Mouse (Mus musculus): Measurements from ENCODE around the gene Ifnar2.

DNA sequence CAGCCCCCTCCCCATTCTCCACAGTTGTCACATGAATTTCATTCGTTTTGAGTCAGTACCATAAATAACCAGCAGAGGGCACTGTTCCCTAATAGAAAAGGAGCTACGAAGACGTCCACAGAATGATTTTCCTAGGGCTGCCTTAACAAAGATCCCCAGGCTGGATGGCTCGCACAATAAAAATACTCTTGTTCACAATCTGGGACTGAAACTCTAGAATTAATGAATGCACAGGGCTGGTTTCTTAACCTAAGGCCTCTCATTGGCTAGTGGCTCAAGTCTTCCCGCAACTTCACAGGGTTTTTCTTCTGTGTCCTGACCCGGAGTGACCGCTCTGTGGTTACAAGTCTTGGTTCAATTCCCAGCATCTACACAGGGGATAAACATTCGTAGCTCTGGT, 14.0 kb upstream of the Ifnar2 start:
- no peak for TF ChIP-seq HCFC1 (IDR thresholded peaks at IDR 0.05; ENCODE audit: borderline replicate concordance, insufficient read depth, low read length)
- TF ChIP-seq ZNF384 (IDR thresholded peaks at IDR 0.05; ENCODE audit: low read depth, low read length): no peak
- peak; percentile 82 for TF ChIP-seq ZC3H11A (IDR thresholded peaks at IDR 0.05; ENCODE audit: borderline replicate concordance, low read depth, low read length)
- no peak for TF ChIP-seq CHD2 (IDR thresholded peaks at IDR 0.05; ENCODE audit: low read depth, low read length)
- TF ChIP-seq MAFK (IDR thresholded peaks at IDR 0.05; ENCODE audit: insufficient read depth, low read depth, low read length): no peak
